Mouse (Mus musculus) layer of hippocampus, postnatal 36 days (tissue): ENCODE results near the gene Gm11397. TPM values are rescaled to one million over a fixed set of nuclear protein-coding genes. Genes with fewer than 3 reads are reported as not detected.
"Not testable (repeated sequence)": the region's sequence is repeated elsewhere in the genome, so short reads cannot be mapped to it uniquely, and the experiment has no call there.

ENCODE experiments used
- DNase-seq, 2 experiments: peaks; one replicate each; pipeline ENCODE4 v3.0.0; 2022
- total RNA-seq, 2 experiments: library from RNA; stranded (reverse); gene quantifications; 2 replicates each; pipeline ENCODE4 v1.2.3; 2021

Gm11397 gene
- total RNA-seq, result not detected

GRCm38 (mm10) chr13:33395461-33395860 lies at the start of gene Gm11397:
TSS of gene Gm11397 (plus strand) at chr13:33395761.
- not testable (repeated sequence) for DNase-seq

GRCm38 (mm10) chr13:33356666-33357065 lies 38.9 kb upstream of the Gm11397 start:
- not testable (repeated sequence) for DNase-seq

DNA sequence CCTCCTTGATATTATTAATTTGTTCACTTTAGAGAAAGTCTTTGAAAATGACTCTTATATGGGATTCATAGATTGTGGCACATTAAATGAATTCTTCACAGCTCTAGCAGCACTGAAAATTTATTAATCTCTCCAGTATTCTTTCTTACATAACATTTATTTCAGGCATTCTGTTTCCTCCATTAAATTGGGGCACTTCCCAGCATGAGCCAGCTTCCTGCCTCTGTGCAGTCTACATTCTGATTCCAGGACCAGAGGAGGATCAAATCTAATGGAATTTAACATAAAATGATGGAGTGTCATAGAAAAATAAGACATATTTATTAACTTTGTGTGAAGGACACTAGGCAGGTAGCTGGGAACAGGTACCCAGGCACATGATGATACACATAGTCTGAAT lies 37.2 kb downstream of the Gm11397 start:
- DNase-seq, result not testable (repeated sequence)

Other genes with a start within 250 kb of the Gm11397 start
- gene Serpinb9c, start 236.0 kb upstream of the Gm11397 start, total RNA-seq, result not detected
- gene Serpinb9d, start 202.8 kb upstream of the Gm11397 start, total RNA-seq, result not detected
- not detected for gene Serpinb9e, start 146.1 kb upstream of the Gm11397 start, total RNA-seq
- gene Serpinb9f, start 71.7 kb upstream of the Gm11397 start, total RNA-seq, result not detected
- not detected for gene Serpinb9g, start 89.0 kb downstream of the Gm11397 start, total RNA-seq